Comparison of ENCODE assay signal across 8 mouse cellular contexts in the genomic region with DNA sequence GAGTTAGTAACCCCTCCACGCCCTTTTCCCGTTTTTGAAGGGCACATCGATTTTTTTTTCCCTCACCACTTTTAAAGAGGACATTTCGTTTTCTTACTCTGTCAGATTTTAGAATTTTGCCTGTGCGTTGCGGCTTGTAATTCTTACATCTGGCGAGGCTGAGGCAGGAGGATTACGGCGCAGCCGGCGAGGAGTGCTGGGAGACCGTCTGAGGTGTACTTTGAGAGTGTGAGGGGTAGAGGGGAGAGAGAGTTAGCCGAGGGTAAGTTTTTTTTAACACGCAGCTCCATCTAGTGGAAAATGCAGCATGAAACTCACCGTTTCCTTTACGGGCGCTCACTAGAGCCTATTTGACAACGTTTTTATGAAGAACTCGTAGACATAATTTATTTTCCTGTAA. TPM values are rescaled to one million over a fixed set of nuclear protein-coding genes. Genes with fewer than 3 reads are reported as not detected.
DNase-seq lines count a peak whose midpoint lies in the region; TF ChIP-seq lines count a peak whose summit lies in the region.

No protein-coding gene starts in this region.

- TF ChIP-seq CTCF in cortical plate, adult 2 months (IDR thresholded peaks at IDR 0.05; ENCODE audit: extremely low read depth, insufficient read depth, low read length), result peak; percentile 51; the same call in 1 of the 2 replicates

- H3K4me3 ChIP-seq in cortical plate, adult 2 months (ENCODE audit: insufficient read depth, low read length), result peak overlapping the region; percentile 92
- H3K4me3 ChIP-seq in megakaryocyte, embryonic 14.5 days (replicated peaks), result peak overlapping the region; percentile 96

- no peak for TF ChIP-seq POLR2A in cortical plate, adult 2 months (IDR thresholded peaks at IDR 0.05; ENCODE audit: extremely low read depth, insufficient read depth, low read length)

- H3K9me3 ChIP-seq in megakaryocyte, embryonic 14.5 days, result no peaks in the 10 kb centered on the region

- H3K27me3 ChIP-seq in megakaryocyte, embryonic 14.5 days (replicated peaks), result no peaks in the 10 kb centered on the region

- peaks cover 35% of the 10 kb centered on the region for H3K36me3 ChIP-seq in megakaryocyte, embryonic 14.5 days (replicated peaks; ENCODE audit: low read length)

- no peaks in the 10 kb centered on the region for H3K4me1 ChIP-seq in cortical plate, adult 2 months (ENCODE audit: control insufficient read depth, insufficient read depth, low read length)
- peaks cover 23% of the 10 kb centered on the region for H3K4me1 ChIP-seq in megakaryocyte, embryonic 14.5 days

- DNase-seq in adrenal gland, adult (ENCODE audit: inconsistent age in 2 of 2, low spot score in 1 of 2), result peak; percentile 66 to 90
- peak; percentile 21 to 49 for DNase-seq in gastrocnemius, adult 8-10 months (ENCODE audit: low spot score in 2 of 2)
- DNase-seq in hindlimb bud, embryonic 11.5 days (ENCODE audit: extremely low spot score, low read depth, low spot score), result peak; percentile 52
- DNase-seq in left cerebral cortex, postnatal 10 days (ENCODE audit: extremely low spot score in 1 of 2, low spot score in 2 of 2), result peak; percentile 69
- peak; percentile 60 to 66 for DNase-seq in right cerebral cortex, adult 2 months (ENCODE audit: low spot score in 2 of 2)
- peak; percentile 61 for DNase-seq in urinary bladder, postnatal 14 days (ENCODE audit: low spot score)

- intact Hi-C loops in left cerebral cortex, postnatal 10 days (cut with DNase I), result loop anchor here (2.0 kb wide), 1 partner anchor 33 kb away; no protein-coding TSS in a partner anchor

- peak overlapping the region; percentile 97 for H3K27ac ChIP-seq in cortical plate, adult 2 months (ENCODE audit: insufficient read depth, low read length)

RNA-seq across cellular contexts. Expression of gene Pcbd2, which starts 0.7 kb away (rescaled TPM):
- polyA plus RNA-seq in cortical plate, adult 2 months (2012; rRNA removed), result 31.6 and 32.2 TPM in 2 replicates
- total RNA-seq in gastrocnemius, adult 8-10 months (2022), result 10 to 100 TPM; 17.5 to 22.8 (median 19.3) TPM
- 10 to 100 TPM; 26.9 to 32.1 TPM for total RNA-seq in left cerebral cortex, postnatal 10 days (2021)
- polyA plus RNA-seq in megakaryocyte, embryonic 14.5 days (2012; ENCODE audit: insufficient read depth, low replicate concordance), result 22.4 and 78.2 TPM in 2 replicates

RNA-seq across cellular contexts. Expression of gene Txndc15, which starts 13.4 kb away (rescaled TPM):
- 63.9 and 66.4 TPM in 2 replicates for polyA plus RNA-seq in cortical plate, adult 2 months (2012; rRNA removed)
- 10 to 100 TPM; 31.8 to 40.0 (median 34.2) TPM for total RNA-seq in gastrocnemius, adult 8-10 months (2022)
- total RNA-seq in left cerebral cortex, postnatal 10 days (2021), result 10 to 100 TPM; 62.9 to 68.8 TPM
- polyA plus RNA-seq in megakaryocyte, embryonic 14.5 days (2012; ENCODE audit: insufficient read depth, low replicate concordance), result 7.6 and 23.2 TPM in 2 replicates

RNA-seq across cellular contexts. Expression of gene B230219D22Rik, which starts 34.9 kb away (rescaled TPM):
- 62.5 and 65.3 TPM in 2 replicates for polyA plus RNA-seq in cortical plate, adult 2 months (2012; rRNA removed)
- 10 to 100 TPM; 28.4 to 32.8 (median 30.8) TPM for total RNA-seq in gastrocnemius, adult 8-10 months (2022)
- total RNA-seq in left cerebral cortex, postnatal 10 days (2021), result 10 to 100 TPM; 90.4 to 92.0 TPM
- polyA plus RNA-seq in megakaryocyte, embryonic 14.5 days (2012; ENCODE audit: insufficient read depth, low replicate concordance), result 1.5 and 4.6 TPM in 2 replicates

RNA-seq across cellular contexts. Expression of gene Catsper3, which starts 56.5 kb away (rescaled TPM):
- polyA plus RNA-seq in cortical plate, adult 2 months (2012; rRNA removed), result 0.38 and 0.44 TPM in 2 replicates
- under 1 TPM in 1 of 4 experiments, not detected in 3; 0.38 TPM for total RNA-seq in gastrocnemius, adult 8-10 months (2022)
- not detected for total RNA-seq in left cerebral cortex, postnatal 10 days (2021)
- not detected in 2 replicates for polyA plus RNA-seq in megakaryocyte, embryonic 14.5 days (2012; ENCODE audit: insufficient read depth, low replicate concordance)

Comparison
In these comparisons a context has a peak if more than half of its experiments do, and no peak if none do; other contexts are left out.
1. Peak in every context shown above with its lines: DNase-seq, H3K4me3 ChIP-seq and H3K27ac ChIP-seq.